In the genomic region with DNA sequence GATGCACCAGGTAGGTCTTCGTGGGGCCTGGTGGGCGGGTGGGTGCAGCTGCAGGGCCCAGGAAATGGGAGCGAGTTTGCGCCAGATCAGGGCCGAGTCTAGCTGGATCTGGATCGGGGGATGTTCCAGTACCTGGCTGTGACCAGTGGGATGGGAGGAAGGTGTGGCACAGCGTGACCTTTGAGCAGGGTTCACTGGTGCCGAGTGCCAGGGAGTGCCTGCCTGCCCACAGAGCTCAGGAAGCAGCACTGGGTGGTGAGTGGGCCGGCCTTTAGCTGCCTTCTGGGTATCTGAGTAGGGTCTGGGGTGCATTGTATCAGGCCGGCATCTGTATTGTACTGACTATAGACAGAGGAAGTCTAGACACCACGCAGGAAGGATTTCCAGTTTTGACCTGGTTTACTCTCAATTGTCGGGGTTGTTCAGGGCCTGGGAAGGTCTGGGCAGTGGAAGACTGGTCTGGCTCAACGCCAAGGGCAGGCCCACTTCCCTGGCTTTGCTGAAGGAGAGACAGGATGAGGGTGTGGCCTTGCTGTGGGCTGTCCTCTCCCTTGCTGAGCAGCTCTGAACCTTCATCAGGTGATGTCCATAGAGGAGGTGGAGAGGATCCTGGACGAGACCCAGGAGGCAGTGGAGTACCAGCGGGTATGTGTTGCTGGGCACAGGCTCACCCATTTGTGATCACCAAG, we compare ENCODE assay signal across 9 mouse cellular contexts. TPM values are rescaled to one million over a fixed set of nuclear protein-coding genes. Genes with fewer than 3 reads are reported as not detected.
A peak's percentile ranks its signal among the peaks of the same experiment; 100 is the strongest.
DNase-seq lines count a peak whose midpoint lies in the region; ATAC-seq and TF ChIP-seq lines count a peak whose summit lies in the region.
"Had no signal": no experiment of that assay in that cellular context is flagged by ENCODE, and none has a peak within 500 bp of the region (broad histone marks: within the 10 kb centered on the region; RNA-seq: fewer than 3 reads in every experiment).

No protein-coding gene starts in this region.

- H3K27ac ChIP-seq in embryonic facial prominence, embryonic 10.5 days (replicated peaks): no peak overlapping the region
- peak overlapping the region; percentile 90 for H3K27ac ChIP-seq in intestine, postnatal 0 days (ENCODE audit: low read depth, low read length)

- peak overlapping the region; percentile 85 for H3K4me2 ChIP-seq in intestine, postnatal 0 days (replicated peaks; ENCODE audit: low read depth)

- peaks cover 56% of the 10 kb centered on the region for H3K36me3 ChIP-seq in embryonic facial prominence, embryonic 10.5 days (replicated peaks)
- H3K36me3 ChIP-seq in intestine, postnatal 0 days (ENCODE audit: control insufficient read depth, insufficient read depth): peaks cover 33% of the 10 kb centered on the region

- H3K9ac ChIP-seq in intestine, postnatal 0 days (ENCODE audit: low read depth, low read length): no peak overlapping the region

- DNase-seq in gastrocnemius, adult 18-20 months (ENCODE audit: low spot score): peak; percentile 38
- no peak for DNase-seq in gastrocnemius, postnatal 25 days
- no peak for DNase-seq in embryonic facial prominence, embryonic 10.5 days (ENCODE audit: low spot score)
- peak; percentile 78 to 84 for DNase-seq in lung, adult 18-20 months
- no peak for DNase-seq in retina, postnatal 1 day
- DNase-seq in left cerebral cortex, adult 8-10 months (ENCODE audit: low spot score in 2 of 2): no peak
- DNase-seq in frontal cortex, postnatal 14 days (ENCODE audit: low spot score in 2 of 2): no peak

- WGBS in embryonic facial prominence, embryonic 10.5 days: 91% methylated on average over 15 of the region's 15 CpGs
- 35% methylated on average over 15 of the region's 15 CpGs for WGBS in intestine, postnatal 0 days

- no peaks in the 10 kb centered on the region for H3K27me3 ChIP-seq in embryonic facial prominence, embryonic 10.5 days (replicated peaks; ENCODE audit: low read depth, poor library complexity, severe bottlenecking)
- no peaks in the 10 kb centered on the region for H3K27me3 ChIP-seq in intestine, postnatal 0 days (replicated peaks; ENCODE audit: control insufficient read depth, insufficient read depth, low read length)
- H3K27me3 ChIP-seq: CH12.LX had no signal

- peak; percentile 89 for ATAC-seq in intestine, postnatal 0 days

- H3K4me3 ChIP-seq in embryonic facial prominence, embryonic 10.5 days: peak overlapping the region; percentile 85; the same call in 1 of the 2 replicates
- H3K4me3 ChIP-seq in intestine, postnatal 0 days (ENCODE audit: low read depth, low read length): peak overlapping the region; percentile 96; the same call in 1 of the 2 replicates

- H3K4me1 ChIP-seq in embryonic facial prominence, embryonic 10.5 days: peaks cover 37% of the 10 kb centered on the region
- 0 out of 2 replicates have a peak, but pooled peaks cover 3% of the 10 kb centered on the region for H3K4me1 ChIP-seq in intestine, postnatal 0 days (replicated peaks; ENCODE audit: control insufficient read depth, insufficient read depth, low read length)

- no peak for TF ChIP-seq CTCF in intestine, postnatal 0 days (IDR thresholded peaks at IDR 0.05; ENCODE audit: low read depth)

- H3K9me3 ChIP-seq in embryonic facial prominence, embryonic 10.5 days: no peaks in the 10 kb centered on the region
- H3K9me3 ChIP-seq in intestine, postnatal 0 days (ENCODE audit: control insufficient read depth): no peaks in the 10 kb centered on the region

RNA-seq across cellular contexts. Expression of a gene that starts 3.0 kb away (rescaled TPM):
- 10 to 100 TPM; 32.7 to 33.3 TPM for total RNA-seq in gastrocnemius, adult 18-20 months (2021)
- total RNA-seq in gastrocnemius, postnatal 25 days (2021): 10 to 100 TPM; 25.6 to 28.2 TPM
- polyA plus RNA-seq in embryonic facial prominence, embryonic 10.5 days (2016; fragmentation: Nextera tagmentation; extraction: Ambion mirVana): 117 and 120 TPM in 2 replicates
- polyA plus RNA-seq in intestine, postnatal 0 days (2015; fragmentation: Nextera tagmentation; extraction: Ambion mirVana): 121 and 123 TPM in 2 replicates
- total RNA-seq in left cerebral cortex, adult 8-10 months (2022): 10 to 100 TPM; 39.5 to 43.1 (median 41.9) TPM

RNA-seq across cellular contexts. Expression of a gene that starts 26.3 kb away (rescaled TPM):
- total RNA-seq in gastrocnemius, adult 18-20 months (2021): 1 to 10 TPM; 1.1 to 1.9 TPM
- total RNA-seq in gastrocnemius, postnatal 25 days (2021): 1 to 10 TPM; 2.2 to 3.4 TPM
- polyA plus RNA-seq in embryonic facial prominence, embryonic 10.5 days (2016; fragmentation: Nextera tagmentation; extraction: Ambion mirVana): 9.6 and 11.0 TPM in 2 replicates
- polyA plus RNA-seq in intestine, postnatal 0 days (2015; fragmentation: Nextera tagmentation; extraction: Ambion mirVana): 4.2 and 4.3 TPM in 2 replicates
- 100 to 1,000 TPM; 214 to 238 (median 219) TPM for total RNA-seq in left cerebral cortex, adult 8-10 months (2022)

Comparison
In these comparisons a context has a peak if more than half of its experiments do, and no peak if none do; other contexts are left out.
1. DNase-seq: peak in gastrocnemius, adult 18-20 months (single experiment) and lung, adult 18-20 months (2 of 2); none in gastrocnemius, postnatal 25 days (single experiment), embryonic facial prominence, embryonic 10.5 days (single experiment), retina, postnatal 1 day (single experiment), left cerebral cortex, adult 8-10 months (0 of 2) and frontal cortex, postnatal 14 days (0 of 2).
2. RNA of a gene that starts 26.3 kb away (total RNA-seq): 214 to 238 TPM in left cerebral cortex, adult 8-10 months; 2.2 to 3.4 TPM in gastrocnemius, postnatal 25 days and 1.1 to 1.9 TPM in gastrocnemius, adult 18-20 months; every median in the first group is over 10 times any median in the second.